Mouse (Mus musculus) layer of hippocampus, adult 9-10 months (tissue): Measurements from ENCODE around the gene A030005K14Rik.

Experiments
- DNase-seq: peaks from one replicate; pipeline ENCODE4 v3.0.0; 2022; ENCODE audit warnings: low spot score

A030005K14Rik gene

GRCm38 (mm10) chr1:83036892-83037667, 22.1 kb downstream of the A030005K14Rik start:
- DNase-seq = no peak

- no peak for DNase-seq
These were observed 24.7 kb downstream of the A030005K14Rik start for GRCm38 (mm10) chr1:83034509-83034908.

DNA sequence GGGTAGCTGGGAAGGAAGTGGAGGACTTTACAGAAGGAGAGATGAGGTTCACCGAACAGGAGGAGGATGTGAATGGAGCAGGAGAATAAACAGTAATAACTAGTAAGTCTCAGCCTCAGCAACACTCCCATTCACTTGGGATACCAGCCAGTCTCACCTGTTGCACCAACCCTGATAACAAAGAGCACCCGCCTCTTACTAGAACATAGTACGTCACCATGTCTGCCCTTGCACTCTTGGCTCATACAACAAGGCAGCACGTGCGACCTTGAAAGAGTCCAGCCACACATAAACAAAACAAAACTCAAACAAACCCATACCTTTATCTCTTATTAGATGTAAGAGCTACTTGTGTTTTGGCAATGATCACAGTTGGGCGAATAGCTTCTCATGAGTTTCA, 26.7 kb downstream of the A030005K14Rik start:
- no peak for DNase-seq

- no peak for DNase-seq
These were observed 27.2 kb downstream of the A030005K14Rik start for GRCm38 (mm10) chr1:83031950-83032349.

DNA sequence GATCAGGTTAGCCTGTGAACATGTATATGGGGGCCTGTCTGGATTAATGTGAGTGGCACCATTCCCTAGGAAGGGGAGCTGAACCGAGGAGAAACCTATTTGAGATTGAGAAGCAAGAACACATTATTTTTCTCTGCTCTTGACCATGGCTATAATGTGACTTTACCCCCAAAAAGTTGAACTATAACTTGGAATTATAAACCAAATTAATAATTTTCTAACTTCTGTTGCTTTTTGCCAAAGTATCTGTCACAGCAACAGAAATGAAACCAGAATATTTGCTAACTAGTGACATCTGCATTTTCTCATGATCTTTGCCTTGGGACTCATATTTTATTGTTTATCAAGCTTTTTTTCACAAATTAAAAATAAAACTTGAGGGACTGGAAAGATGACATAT, 42.6 kb downstream of the A030005K14Rik start:
- DNase-seq = no peak

DNA sequence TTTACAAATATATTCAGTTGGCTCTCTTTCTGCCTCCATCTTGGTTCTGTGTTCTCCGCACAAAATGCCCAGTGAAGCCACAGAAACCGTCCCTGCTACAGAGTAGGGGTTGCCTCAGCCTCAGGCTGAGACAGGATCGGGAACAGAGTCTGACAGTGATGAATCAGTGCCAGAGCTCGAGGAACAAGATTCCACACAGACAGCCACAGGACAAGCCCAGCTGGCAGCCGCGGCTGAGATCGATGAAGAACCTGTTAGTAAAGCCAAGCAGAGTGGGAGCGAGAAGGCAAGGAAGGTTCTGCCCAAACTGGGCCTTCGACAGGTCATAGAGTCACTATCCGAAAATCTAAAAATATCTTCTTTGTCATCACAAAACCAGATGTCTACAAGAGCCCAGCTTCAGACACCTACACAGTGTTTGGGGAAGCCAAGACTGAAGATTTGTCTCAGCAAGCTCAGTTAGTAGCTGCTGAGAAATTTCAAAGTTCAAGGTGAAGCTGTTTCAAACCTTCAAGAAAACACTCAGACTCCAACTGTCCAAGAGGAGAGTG, 43.8 kb downstream of the A030005K14Rik start:
- no peak for DNase-seq

DNA sequence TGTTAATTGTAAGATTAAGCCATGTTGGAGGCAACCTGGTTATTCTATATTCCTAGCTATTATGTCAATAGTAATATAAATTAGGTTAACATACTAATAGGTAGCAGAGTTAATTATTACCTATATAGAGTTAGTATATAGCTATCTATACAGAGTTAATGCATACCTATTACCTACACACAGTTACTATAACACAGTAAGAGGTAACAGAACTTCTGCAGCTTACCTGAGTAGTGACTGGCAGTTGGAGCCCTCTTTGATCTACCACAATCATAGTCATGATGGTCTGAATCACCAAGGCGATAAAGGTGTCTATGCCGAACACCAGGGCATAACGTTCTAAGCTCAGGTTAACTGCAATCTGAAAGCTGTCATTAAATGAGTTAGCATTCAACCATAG, 44.7 kb downstream of the A030005K14Rik start:
- DNase-seq = no peak
